Mouse (Mus musculus) small intestine, adult 2 months (tissue): ENCODE measurements around the gene Fbxo3. TPM values are rescaled to one million over a fixed set of nuclear protein-coding genes. Genes with fewer than 3 reads are reported as not detected.

Experiments used
- H3K27ac ChIP-seq: fragments of 200-500 bp; 2 replicates; pipeline ENCODE4 v1.5.1; 2012; ENCODE audit warnings: low read depth, low read length, control low read depth, inconsistent platforms; ENCODE audit not compliant: insufficient read depth
- H3K27me3 ChIP-seq: fragments of 200-500 bp; 2 replicates; pipeline ENCODE4 v1.6.1; 2012; ENCODE audit warnings: mild to moderate bottlenecking, moderate library complexity, low read length, inconsistent platforms; ENCODE audit not compliant: control insufficient read depth, insufficient read depth
- H3K36me3 ChIP-seq: fragments of 200-500 bp; 2 replicates; pipeline ENCODE4 v1.6.1; 2012; ENCODE audit warnings: mild to moderate bottlenecking, low read length, control low read depth, inconsistent platforms; ENCODE audit not compliant: control insufficient read depth, insufficient read depth
- H3K4me1 ChIP-seq: fragments of 200-500 bp; 2 replicates; pipeline ENCODE4 v1.6.1; 2012; ENCODE audit warnings: low read length, inconsistent platforms, mixed read lengths; ENCODE audit not compliant: control insufficient read depth, insufficient read depth, insufficient read length
- H3K4me3 ChIP-seq: fragments of 200-500 bp; 2 replicates; pipeline ENCODE4 v1.5.1; 2012; ENCODE audit warnings: low read depth, mild to moderate bottlenecking, control low read depth, inconsistent platforms, low read length, moderate library complexity
- CTCF ChIP-seq: fragments of 200-500 bp; IDR thresholded peaks from 2 replicates; pipeline ENCODE4 v1.5.1; 2012; ENCODE audit warnings: low read depth, mild to moderate bottlenecking, control low read depth, inconsistent platforms, low read length, moderate library complexity, mixed read lengths; ENCODE audit not compliant: insufficient replicate concordance, insufficient read length; ENCODE audit errors: extremely low read depth
- POLR2A ChIP-seq: fragments of 200-500 bp; IDR thresholded peaks from 2 replicates; pipeline ENCODE4 v1.6.1; 2012; ENCODE audit warnings: low read depth, mild to moderate bottlenecking, control low read depth, inconsistent platforms, low read length, moderate library complexity
- WGBS: fragments of 180-500 bp; shearing (Covaris S2); methylation state at CpG from one replicate; pipeline ENCODE4 v1.1.7; 2018; 5-methylcytosine and 5-hydroxymethylcytosine counted together
- polyA plus RNA-seq: library from polyadenylated mRNA; depleted of rRNA; stranded (reverse); fragments of >200 nt; gene quantifications from 2 replicates; pipeline ENCODE4 v1.2.3, GENCODE M21; 2012

Fbxo3 gene
- polyA plus RNA-seq, 1 experiment = 6.9 TPM

GRCm38 (mm10) chr2:104024656-104025055 lies 2.9 kb upstream of the Fbxo3 start:
- Histone ChIP-seq H3K4me1 (peaks cover 4% of the 10 kb centered on the region), H3K4me3 (no peak overlapping the region), H3K27ac (no peak overlapping the region), H3K36me3 (no peaks in the 10 kb centered on the region), H3K27me3 (no peaks in the 10 kb centered on the region)
- WGBS = 93% methylated on average over 4 of the region's 4 CpGs
- no peak for TF ChIP-seq POLR2A
- no peak for TF ChIP-seq CTCF

- H3K4me3 ChIP-seq = peak within 1 kb of the TSS; percentile 92
- WGBS = under 1% methylated on average over 32 of the region's 32 CpGs
- H3K27ac ChIP-seq = 0 out of 2 replicates have a peak within 1 kb of the TSS, but pooled peaks have one; percentile 12
These were observed 710 bp downstream of the Fbxo3 start, which contains the start of gene 4931422A03Rik for GRCm38 (mm10) chr2:104028139-104028723. Gene 4931422A03Rik (minus strand): TSS chr2:104028361.

GRCm38 (mm10) chr2:104029074-104029473 lies 1.6 kb downstream of the Fbxo3 start:
- TF ChIP-seq CTCF (no peak), POLR2A (no peak)
- 33% methylated on average over 2 of the region's 2 CpGs for WGBS
- H3K4me3 ChIP-seq = no peak overlapping the region
- no peaks in the 10 kb centered on the region for H3K27me3 ChIP-seq
- H3K27ac ChIP-seq = no peak overlapping the region
- H3K4me1 ChIP-seq = peaks cover 4% of the 10 kb centered on the region
- peaks cover 11% of the 10 kb centered on the region for H3K36me3 ChIP-seq

More at GRCm38 (mm10) chr2:104028139-104028723, 710 bp downstream of the Fbxo3 start, which contains the start of gene 4931422A03Rik:
- H3K36me3 ChIP-seq = peaks cover 7% of the 10 kb centered on the region; the same call in 1 of the 2 replicates
- H3K4me1 ChIP-seq = peaks cover 4% of the 10 kb centered on the region
- TF ChIP-seq POLR2A = no peak; the same call in 1 of the 2 replicates
- no peak for TF ChIP-seq CTCF
- no peaks in the 10 kb centered on the region for H3K27me3 ChIP-seq

- no peak for TF ChIP-seq CTCF
- TF ChIP-seq POLR2A = no peak
- no peak overlapping the region for H3K27ac ChIP-seq
- H3K36me3 ChIP-seq = peaks cover 14% of the 10 kb centered on the region
- 65% methylated on average over 3 of the region's 3 CpGs for WGBS
- no peak overlapping the region for H3K4me3 ChIP-seq
- no peaks in the 10 kb centered on the region for H3K27me3 ChIP-seq
- H3K4me1 ChIP-seq = peaks cover 4% of the 10 kb centered on the region
These were observed 2.9 kb downstream of the Fbxo3 start for GRCm38 (mm10) chr2:104030381-104030780.

GRCm38 (mm10) chr2:104032056-104032455 lies 4.5 kb downstream of the Fbxo3 start:
- Histone ChIP-seq H3K27ac (no peak overlapping the region), H3K4me1 (peaks cover 4% of the 10 kb centered on the region), H3K4me3 (no peak overlapping the region), H3K36me3 (peaks cover 17% of the 10 kb centered on the region), H3K27me3 (no peaks in the 10 kb centered on the region)
- TF ChIP-seq CTCF = no peak
- TF ChIP-seq POLR2A = no peak
- 86% methylated on average over 3 of the region's 3 CpGs for WGBS

- 29% methylated on average over 3 of the region's 3 CpGs for WGBS
- TF ChIP-seq POLR2A = no peak
- TF ChIP-seq CTCF = no peak
- Histone ChIP-seq H3K4me3 (no peak overlapping the region), H3K27me3 (no peaks in the 10 kb centered on the region), H3K36me3 (peaks cover 28% of the 10 kb centered on the region), H3K4me1 (no peaks in the 10 kb centered on the region), H3K27ac (no peak overlapping the region)
These were observed 7.4 kb downstream of the Fbxo3 start for GRCm38 (mm10) chr2:104034832-104035472.

GRCm38 (mm10) chr2:104035595-104035994 lies 8.1 kb downstream of the Fbxo3 start:
- Histone ChIP-seq H3K27me3 (no peaks in the 10 kb centered on the region), H3K36me3 (peaks cover 29% of the 10 kb centered on the region), H3K4me1 (no peaks in the 10 kb centered on the region), H3K27ac (no peak overlapping the region), H3K4me3 (no peak overlapping the region)
- TF ChIP-seq POLR2A (no peak), CTCF (no peak)
- 74% methylated on average over 6 of the region's 6 CpGs for WGBS
